Mouse (Mus musculus): Measurements from ENCODE around the gene Auts2. TPM values are rescaled to one million over a fixed set of nuclear protein-coding genes. Genes with fewer than 3 reads are reported as not detected.
A peak's percentile ranks its signal among the peaks of the same experiment; 100 is the strongest.

Gene Auts2
- polyA plus RNA-seq, 1 experiment from 2014 or later, result 30.4 TPM

DNA sequence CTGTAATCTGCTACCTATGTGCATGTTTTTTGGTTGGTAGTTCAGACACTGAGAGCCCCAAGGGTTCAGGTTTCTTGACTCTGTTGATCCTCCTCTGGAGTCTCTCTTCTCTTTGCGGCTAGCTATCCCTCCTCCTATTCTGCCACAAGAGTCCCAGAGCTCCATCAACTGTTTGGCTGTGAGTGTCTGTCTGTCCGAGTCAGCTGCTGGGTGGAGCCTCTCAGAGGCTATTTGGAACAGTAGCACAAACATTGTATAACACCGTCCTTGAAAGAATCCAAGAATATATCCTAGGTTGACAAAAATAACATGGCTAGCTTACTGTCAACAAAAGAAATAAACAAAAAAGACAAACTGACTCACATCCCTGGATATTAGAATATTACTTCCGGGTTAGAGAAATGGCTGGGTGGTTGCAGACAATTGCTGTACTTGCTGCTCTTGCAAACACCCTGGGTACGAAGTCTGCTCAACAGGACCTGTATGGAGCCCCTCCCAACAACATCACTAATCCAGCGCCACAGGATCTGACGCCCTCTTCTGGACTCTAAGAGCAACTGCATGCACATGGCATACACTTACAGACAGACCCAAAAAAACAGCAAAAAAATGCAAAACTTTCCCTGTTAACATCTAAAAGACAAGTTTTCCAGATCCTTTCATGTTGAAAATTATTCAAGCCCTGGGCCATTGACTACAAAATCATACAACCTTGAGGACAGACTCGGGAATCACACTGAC lies 428.4 kb downstream of the Auts2 start:
- Histone ChIP-seq H3K9me3 (ENCODE audit: control insufficient read depth, low read length) (no peaks in the 10 kb centered on the region), H3K9ac (ENCODE audit: low read length) (no peak overlapping the region), H3K4me2 (ENCODE audit: low read length) (no peak overlapping the region), H3K27me3 (replicated peaks; ENCODE audit: control insufficient read depth, insufficient read depth, low read length) (no peaks in the 10 kb centered on the region), H3K36me3 (ENCODE audit: control insufficient read depth, insufficient read depth, low read length) (no peaks in the 10 kb centered on the region), H3K27ac (ENCODE audit: low read depth) (no peak overlapping the region), H3K4me1 (replicated peaks; ENCODE audit: control insufficient read depth, insufficient read depth, low read length) (0 out of 2 replicates have a peak, but pooled peaks cover 6% of the 10 kb centered on the region), H3K4me3 (ENCODE audit: low read depth, low read length) (no peak overlapping the region)
- 67% methylated on average over 8 of the region's 8 CpGs for WGBS
- DNase-seq (ENCODE audit: low spot score) (no peak), ATAC-seq (replicated peaks; ENCODE audit: low FRiP score, low TSS enrichment, low read depth) (no peak)

DNA sequence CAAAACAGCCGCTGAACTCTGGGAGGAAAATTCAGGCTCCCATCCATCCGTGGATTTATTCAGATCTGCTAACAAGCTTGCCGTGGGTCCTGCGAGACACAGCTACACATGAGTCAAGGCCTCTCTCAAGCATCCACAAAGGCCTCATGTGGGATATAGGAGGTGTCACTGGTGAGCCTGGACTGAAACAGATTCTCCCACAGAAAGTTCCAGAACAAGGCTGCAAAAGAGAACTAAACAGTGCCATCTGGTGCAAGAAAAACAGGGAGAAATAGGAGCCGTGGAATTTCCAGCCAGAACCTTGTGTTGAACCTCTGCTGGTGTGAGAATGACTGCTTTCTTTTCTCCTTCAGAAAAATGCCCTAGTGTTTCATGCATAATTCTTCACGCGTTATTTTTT lies 429.7 kb downstream of the Auts2 start:
- H3K4me3 ChIP-seq (ENCODE audit: low read depth, low read length), result no peak overlapping the region
- H3K9me3 ChIP-seq (ENCODE audit: control insufficient read depth, low read length), result no peaks in the 10 kb centered on the region
- 55% methylated on average over 7 of the region's 7 CpGs for WGBS
- H3K9ac ChIP-seq (ENCODE audit: low read length), result no peak overlapping the region
- H3K4me2 ChIP-seq (ENCODE audit: low read length), result no peak overlapping the region
- H3K27me3 ChIP-seq (replicated peaks; ENCODE audit: control insufficient read depth, insufficient read depth, low read length), result no peaks in the 10 kb centered on the region
- H3K36me3 ChIP-seq (ENCODE audit: control insufficient read depth, insufficient read depth, low read length), result no peaks in the 10 kb centered on the region
- H3K4me1 ChIP-seq (replicated peaks; ENCODE audit: control insufficient read depth, insufficient read depth, low read length), result 0 out of 2 replicates have a peak, but pooled peaks cover 6% of the 10 kb centered on the region
- DNase-seq (ENCODE audit: low spot score) (peak; percentile 52), ATAC-seq (replicated peaks; ENCODE audit: low FRiP score, low TSS enrichment, low read depth) (no peak)
- no peak overlapping the region for H3K27ac ChIP-seq (ENCODE audit: low read depth)

DNA sequence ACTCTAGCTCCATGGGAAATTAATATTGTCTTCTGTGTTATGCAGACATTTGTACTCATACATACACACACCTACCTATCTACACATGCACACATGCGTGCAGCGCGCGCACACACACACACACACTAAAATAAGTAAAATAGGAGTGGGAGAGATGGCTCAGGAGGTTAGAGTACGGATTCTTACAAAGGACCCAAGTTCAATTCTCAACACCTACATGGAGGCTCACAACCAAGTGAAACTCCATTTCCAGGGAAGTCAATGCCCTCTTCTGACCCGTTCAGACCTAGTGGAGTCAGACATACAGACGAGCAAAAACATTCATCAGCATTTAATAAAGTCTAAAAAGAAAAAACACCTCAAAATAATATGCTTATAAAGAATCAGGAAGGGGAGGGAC lies 430.5 kb downstream of the Auts2 start:
- Histone ChIP-seq H3K27ac (ENCODE audit: low read depth) (no peak overlapping the region), H3K9me3 (ENCODE audit: control insufficient read depth, low read length) (no peaks in the 10 kb centered on the region), H3K27me3 (replicated peaks; ENCODE audit: control insufficient read depth, insufficient read depth, low read length) (no peaks in the 10 kb centered on the region), H3K4me1 (replicated peaks; ENCODE audit: control insufficient read depth, insufficient read depth, low read length) (0 out of 2 replicates have a peak, but pooled peaks cover 6% of the 10 kb centered on the region), H3K4me2 (ENCODE audit: low read length) (no peak overlapping the region), H3K4me3 (ENCODE audit: low read depth, low read length) (no peak overlapping the region), H3K9ac (ENCODE audit: low read length) (no peak overlapping the region), H3K36me3 (ENCODE audit: control insufficient read depth, insufficient read depth, low read length) (no peaks in the 10 kb centered on the region)
- no peak for ATAC-seq (replicated peaks; ENCODE audit: low FRiP score, low TSS enrichment, low read depth)
- no peak for DNase-seq (ENCODE audit: low spot score)
- WGBS, result 90% methylated on average over 7 of the region's 7 CpGs

DNA sequence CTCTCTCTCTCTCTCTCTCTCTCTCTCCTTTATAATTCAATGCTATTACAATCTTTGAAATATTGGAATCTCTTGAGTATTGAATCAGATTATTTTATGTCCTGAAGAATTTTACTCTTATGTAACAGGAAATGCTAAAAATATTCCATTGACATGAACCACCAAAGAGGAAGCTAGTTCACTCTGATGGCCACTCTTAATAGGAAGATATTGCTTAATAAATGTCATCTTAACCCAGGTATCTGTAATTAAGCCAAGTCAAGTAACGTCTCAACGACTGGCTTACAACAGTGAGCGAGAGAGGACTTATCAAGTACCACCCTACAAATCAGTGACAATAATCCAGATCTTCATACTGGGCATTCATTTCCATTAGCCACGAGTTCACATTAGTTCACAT lies 440.7 kb downstream of the Auts2 start:
- no peak overlapping the region for H3K4me3 ChIP-seq (ENCODE audit: low read depth, low read length)
- H3K27ac ChIP-seq (ENCODE audit: low read depth), result no peak overlapping the region
- peaks cover 9% of the 10 kb centered on the region for H3K4me1 ChIP-seq (replicated peaks; ENCODE audit: control insufficient read depth, insufficient read depth, low read length)
- H3K36me3 ChIP-seq (ENCODE audit: control insufficient read depth, insufficient read depth, low read length), result no peaks in the 10 kb centered on the region
- H3K4me2 ChIP-seq (ENCODE audit: low read length), result no peak overlapping the region
- no peak for ATAC-seq (replicated peaks; ENCODE audit: low FRiP score, low TSS enrichment, low read depth)
- no peaks in the 10 kb centered on the region for H3K9me3 ChIP-seq (ENCODE audit: control insufficient read depth, low read length)
- 90% methylated on average over 4 of the region's 4 CpGs for WGBS
- no peak for DNase-seq (ENCODE audit: low spot score)
- H3K27me3 ChIP-seq (replicated peaks; ENCODE audit: control insufficient read depth, insufficient read depth, low read length), result no peaks in the 10 kb centered on the region
- H3K9ac ChIP-seq (ENCODE audit: low read length), result no peak overlapping the region

DNA sequence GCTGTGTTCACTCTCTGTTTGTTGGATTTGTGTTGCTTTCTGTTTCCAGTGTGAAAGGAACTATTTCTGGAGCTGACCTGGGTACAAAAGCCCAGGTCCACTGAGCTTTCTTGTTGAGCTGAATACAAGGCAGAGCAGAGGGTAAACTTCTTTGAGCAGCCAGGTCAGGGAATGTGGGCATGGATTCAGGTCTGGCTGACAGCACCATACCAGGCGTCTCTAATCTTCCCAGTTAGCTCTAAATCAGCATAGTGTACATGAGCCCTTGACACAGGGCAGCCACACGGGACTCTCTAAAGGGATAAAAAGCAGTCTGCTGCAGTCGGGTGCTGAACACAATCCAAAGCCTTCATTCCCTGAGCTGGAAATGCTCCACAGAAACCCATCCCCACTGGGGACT lies 444.7 kb downstream of the Auts2 start:
- Histone ChIP-seq H3K27ac (ENCODE audit: low read depth) (no peak overlapping the region), H3K4me2 (ENCODE audit: low read length) (no peak overlapping the region), H3K4me3 (ENCODE audit: low read depth, low read length) (no peak overlapping the region), H3K9ac (ENCODE audit: low read length) (no peak overlapping the region), H3K27me3 (replicated peaks; ENCODE audit: control insufficient read depth, insufficient read depth, low read length) (no peaks in the 10 kb centered on the region), H3K9me3 (ENCODE audit: control insufficient read depth, low read length) (no peaks in the 10 kb centered on the region), H3K4me1 (replicated peaks; ENCODE audit: control insufficient read depth, insufficient read depth, low read length) (peaks cover 9% of the 10 kb centered on the region), H3K36me3 (ENCODE audit: control insufficient read depth, insufficient read depth, low read length) (no peaks in the 10 kb centered on the region)
- DNase-seq (ENCODE audit: low spot score) (no peak), ATAC-seq (replicated peaks; ENCODE audit: low FRiP score, low TSS enrichment, low read depth) (no peak)
- 22% methylated on average over 3 of the region's 3 CpGs for WGBS

DNA sequence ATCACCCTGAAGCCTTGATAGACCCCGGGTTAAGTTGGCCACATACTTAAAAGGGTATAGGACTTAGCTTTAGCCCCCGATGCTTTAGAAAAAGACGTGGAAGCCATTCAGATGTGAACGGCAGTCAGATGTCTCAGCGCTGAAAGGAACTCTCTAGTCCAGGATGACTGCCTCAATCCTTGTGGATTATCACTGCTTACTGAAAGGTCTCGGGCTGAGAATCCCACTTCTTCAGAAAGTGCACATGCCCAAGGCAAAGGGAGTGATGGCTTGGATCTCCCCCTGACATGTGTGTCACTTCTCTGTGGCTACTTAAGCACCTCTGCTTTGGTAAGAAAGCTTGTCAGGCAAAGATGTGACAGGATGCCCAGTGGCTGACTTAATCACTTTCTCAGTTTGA lies 450.4 kb downstream of the Auts2 start:
- H3K9me3 ChIP-seq (ENCODE audit: control insufficient read depth, low read length), result no peaks in the 10 kb centered on the region
- no peaks in the 10 kb centered on the region for H3K36me3 ChIP-seq (ENCODE audit: control insufficient read depth, insufficient read depth, low read length)
- DNase-seq (ENCODE audit: low spot score) (no peak), ATAC-seq (replicated peaks; ENCODE audit: low FRiP score, low TSS enrichment, low read depth) (no peak)
- 80% methylated on average over 6 of the region's 6 CpGs for WGBS
- no peak overlapping the region for H3K4me3 ChIP-seq (ENCODE audit: low read depth, low read length)
- H3K27ac ChIP-seq (ENCODE audit: low read depth), result no peak overlapping the region
- no peak overlapping the region for H3K4me2 ChIP-seq (ENCODE audit: low read length)
- no peak overlapping the region for H3K9ac ChIP-seq (ENCODE audit: low read length)
- H3K4me1 ChIP-seq (replicated peaks; ENCODE audit: control insufficient read depth, insufficient read depth, low read length), result no peaks in the 10 kb centered on the region
- no peaks in the 10 kb centered on the region for H3K27me3 ChIP-seq (replicated peaks; ENCODE audit: control insufficient read depth, insufficient read depth, low read length)

DNA sequence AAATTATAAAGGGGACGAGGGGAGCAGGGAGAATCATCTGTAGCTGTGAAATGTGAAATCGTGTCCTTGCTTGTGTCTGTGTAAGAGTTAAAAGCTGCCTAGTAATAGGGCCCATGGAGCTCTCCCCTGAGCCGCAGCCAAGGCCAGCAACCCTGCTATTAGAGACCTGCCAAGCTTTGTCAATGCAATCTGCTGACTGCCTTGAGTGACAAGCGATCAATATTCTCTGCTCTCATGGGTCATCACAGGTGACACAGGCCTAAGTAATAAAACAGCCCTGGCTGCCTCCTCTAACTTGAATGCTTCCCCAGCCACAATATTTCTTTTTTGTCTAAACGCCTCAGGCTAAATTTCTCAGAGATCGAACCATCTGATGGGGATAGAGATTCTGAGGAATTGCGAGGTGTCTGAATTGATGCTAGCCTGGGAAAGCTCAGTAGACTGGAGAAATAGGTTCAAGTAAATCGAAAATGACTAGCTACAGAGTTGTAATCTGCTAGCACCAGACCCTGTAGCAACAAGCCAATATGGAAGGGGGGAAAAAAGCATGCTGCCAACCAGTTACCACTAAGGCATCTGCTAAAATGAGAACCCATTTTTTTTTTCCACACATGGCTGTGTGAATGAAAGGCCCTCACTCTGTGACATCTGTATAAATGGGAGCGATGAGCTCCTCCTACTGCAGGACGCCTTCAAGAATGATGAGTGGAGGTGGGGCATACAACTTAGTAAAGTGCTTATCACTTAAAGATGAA lies 453.5 kb downstream of the Auts2 start:
- H3K9me3 ChIP-seq (ENCODE audit: control insufficient read depth, low read length), result no peaks in the 10 kb centered on the region
- no peak overlapping the region for H3K9ac ChIP-seq (ENCODE audit: low read length)
- H3K36me3 ChIP-seq (ENCODE audit: control insufficient read depth, insufficient read depth, low read length), result no peaks in the 10 kb centered on the region
- DNase-seq (ENCODE audit: low spot score) (no peak), ATAC-seq (replicated peaks; ENCODE audit: low FRiP score, low TSS enrichment, low read depth) (no peak)
- H3K4me1 ChIP-seq (replicated peaks; ENCODE audit: control insufficient read depth, insufficient read depth, low read length), result no peaks in the 10 kb centered on the region
- no peak overlapping the region for H3K4me3 ChIP-seq (ENCODE audit: low read depth, low read length)
- 77% methylated on average over 10 of the region's 10 CpGs for WGBS
- H3K27me3 ChIP-seq (replicated peaks; ENCODE audit: control insufficient read depth, insufficient read depth, low read length), result no peaks in the 10 kb centered on the region
- no peak overlapping the region for H3K4me2 ChIP-seq (ENCODE audit: low read length)
- no peak overlapping the region for H3K27ac ChIP-seq (ENCODE audit: low read depth)

DNA sequence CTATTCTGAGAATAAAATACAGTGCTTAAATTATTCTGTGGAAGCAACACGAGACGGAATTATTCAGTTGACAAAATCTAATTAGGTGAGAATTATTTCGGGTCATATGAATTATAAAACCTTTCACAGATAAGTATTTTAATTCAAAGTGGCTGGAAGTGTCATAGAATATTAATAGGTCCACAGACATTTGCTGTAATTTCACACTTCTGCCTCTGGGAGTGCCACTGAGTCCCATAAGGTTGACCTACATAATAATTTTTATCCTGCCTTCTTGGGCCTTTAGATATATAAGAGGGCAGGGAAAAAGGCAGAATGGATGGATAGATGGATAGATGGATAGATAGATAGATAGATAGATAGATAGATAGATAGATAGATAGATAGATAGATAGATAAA lies 454.6 kb downstream of the Auts2 start:
- no peak overlapping the region for H3K4me3 ChIP-seq (ENCODE audit: low read depth, low read length)
- no peaks in the 10 kb centered on the region for H3K4me1 ChIP-seq (replicated peaks; ENCODE audit: control insufficient read depth, insufficient read depth, low read length)
- no peaks in the 10 kb centered on the region for H3K27me3 ChIP-seq (replicated peaks; ENCODE audit: control insufficient read depth, insufficient read depth, low read length)
- DNase-seq (ENCODE audit: low spot score) (no peak), ATAC-seq (replicated peaks; ENCODE audit: low FRiP score, low TSS enrichment, low read depth) (no peak)
- WGBS, result 87% methylated on average over 3 of the region's 3 CpGs
- no peak overlapping the region for H3K27ac ChIP-seq (ENCODE audit: low read depth)
- no peaks in the 10 kb centered on the region for H3K9me3 ChIP-seq (ENCODE audit: control insufficient read depth, low read length)
- no peak overlapping the region for H3K9ac ChIP-seq (ENCODE audit: low read length)
- no peaks in the 10 kb centered on the region for H3K36me3 ChIP-seq (ENCODE audit: control insufficient read depth, insufficient read depth, low read length)
- no peak overlapping the region for H3K4me2 ChIP-seq (ENCODE audit: low read length)
